Mouse (Mus musculus): ENCODE data around the gene Kpna4. TPM values are rescaled to one million over a fixed set of nuclear protein-coding genes. Genes with fewer than 3 reads are reported as not detected.
A peak's percentile ranks its signal among the peaks of the same experiment; 100 is the strongest.

Gene Kpna4
- polyA plus RNA-seq, 1 experiment from 2014 or later = 43.3 TPM

DNA sequence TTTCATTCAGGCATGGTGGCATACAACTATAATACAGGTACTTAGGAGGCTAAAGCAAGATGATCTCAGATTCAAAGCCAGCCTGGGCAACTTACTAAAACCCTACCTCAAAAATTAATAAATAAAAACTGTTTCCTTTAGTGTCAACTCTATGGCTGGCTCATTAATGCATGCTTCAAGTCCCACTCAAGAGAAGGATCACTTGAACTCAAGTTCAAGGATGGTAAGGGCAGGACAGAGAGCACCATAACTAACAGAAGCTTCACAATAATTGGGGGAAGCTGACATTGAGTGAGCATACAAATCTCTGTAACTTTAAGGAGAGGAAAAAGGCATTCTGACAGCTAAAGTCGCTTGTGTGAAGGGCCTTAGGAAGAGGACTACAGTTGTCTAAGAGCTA, 13.0 kb downstream of the Kpna4 start:
- no peak for ATAC-seq (ENCODE audit: insufficient read depth)
- Histone ChIP-seq H3K4me1 (ENCODE audit: insufficient read depth) (no peaks in the 10 kb centered on the region; the same call in 1 of the 2 replicates), H3K9ac (no peak overlapping the region), H3K4me2 (no peak overlapping the region), H3K27me3 (ENCODE audit: insufficient read depth, low read length) (no peaks in the 10 kb centered on the region), H3K4me3 (ENCODE audit: low read depth, low read length) (no peak overlapping the region), H3K27ac (ENCODE audit: low read depth) (no peak overlapping the region), H3K9me3 (ENCODE audit: low read depth, low read length) (no peaks in the 10 kb centered on the region), H3K36me3 (ENCODE audit: insufficient read depth) (no peaks in the 10 kb centered on the region)
- TF ChIP-seq CTCF (IDR thresholded peaks at IDR 0.05; ENCODE audit: low read depth) = no peak
- 66% methylated on average over 1 of the region's 1 CpGs for WGBS
- DNase-seq = no peak

DNA sequence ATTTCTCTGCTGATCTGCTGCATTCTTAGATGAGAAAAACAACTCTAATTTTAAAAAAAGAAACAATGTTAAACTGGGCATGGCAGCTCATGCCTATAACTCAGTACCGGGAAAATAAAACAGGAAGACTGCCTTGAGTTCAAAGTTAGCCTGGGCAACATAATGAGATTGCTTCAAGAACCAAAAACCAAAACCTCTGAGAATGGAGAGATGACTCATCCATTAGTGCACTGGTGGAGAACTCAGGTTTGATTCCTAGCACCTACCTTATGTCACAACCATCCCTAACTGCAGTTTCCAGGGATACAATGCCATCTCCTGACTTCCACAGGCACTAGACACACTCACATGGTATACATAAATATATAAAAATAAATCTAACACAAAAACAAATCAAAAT, 17.8 kb downstream of the Kpna4 start:
- no peak for ATAC-seq (ENCODE audit: insufficient read depth)
- no peak for TF ChIP-seq CTCF (IDR thresholded peaks at IDR 0.05; ENCODE audit: low read depth)
- no peaks in the 10 kb centered on the region for H3K4me1 ChIP-seq (ENCODE audit: insufficient read depth)
- H3K27me3 ChIP-seq (ENCODE audit: insufficient read depth, low read length) = no peaks in the 10 kb centered on the region
- H3K9me3 ChIP-seq (ENCODE audit: low read depth, low read length) = no peaks in the 10 kb centered on the region
- no peak for DNase-seq
- H3K9ac ChIP-seq = no peak overlapping the region
- no peak overlapping the region for H3K4me3 ChIP-seq (ENCODE audit: low read depth, low read length)
- H3K4me2 ChIP-seq = no peak overlapping the region
- H3K27ac ChIP-seq (ENCODE audit: low read depth) = no peak overlapping the region
- no peaks in the 10 kb centered on the region for H3K36me3 ChIP-seq (ENCODE audit: insufficient read depth)
- 93% methylated on average over 1 of the region's 1 CpGs for WGBS

DNA sequence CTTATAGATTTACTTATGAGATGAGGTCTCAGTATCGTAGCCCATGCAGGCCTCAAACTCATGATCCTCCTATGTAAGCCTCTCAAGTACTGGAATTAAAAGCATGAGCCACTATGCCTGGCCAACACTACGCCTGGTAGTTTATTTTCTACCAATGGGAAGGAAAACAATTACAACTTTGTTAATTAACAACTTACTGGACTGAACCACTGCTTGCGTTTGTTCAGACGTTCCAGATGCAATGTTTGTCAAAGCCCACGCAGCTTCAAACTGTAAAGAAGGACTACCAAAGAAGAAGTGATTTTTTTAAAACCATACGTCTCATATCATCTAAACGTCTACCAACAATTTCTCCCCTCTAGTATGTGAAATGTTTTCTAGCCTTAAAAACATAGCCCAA, 32.5 kb downstream of the Kpna4 start:
- no peak overlapping the region for H3K27ac ChIP-seq (ENCODE audit: low read depth)
- TF ChIP-seq CTCF (IDR thresholded peaks at IDR 0.05; ENCODE audit: low read depth) = no peak
- no peak for ATAC-seq (ENCODE audit: insufficient read depth)
- no peak overlapping the region for H3K9ac ChIP-seq
- WGBS = 91% methylated on average over 7 of the region's 7 CpGs
- no peaks in the 10 kb centered on the region for H3K27me3 ChIP-seq (ENCODE audit: insufficient read depth, low read length)
- no peak overlapping the region for H3K4me3 ChIP-seq (ENCODE audit: low read depth, low read length)
- H3K9me3 ChIP-seq (ENCODE audit: low read depth, low read length) = no peaks in the 10 kb centered on the region
- H3K36me3 ChIP-seq (ENCODE audit: insufficient read depth) = peaks cover 50% of the 10 kb centered on the region
- DNase-seq = no peak
- no peak overlapping the region for H3K4me2 ChIP-seq
- H3K4me1 ChIP-seq (ENCODE audit: insufficient read depth) = no peaks in the 10 kb centered on the region

DNA sequence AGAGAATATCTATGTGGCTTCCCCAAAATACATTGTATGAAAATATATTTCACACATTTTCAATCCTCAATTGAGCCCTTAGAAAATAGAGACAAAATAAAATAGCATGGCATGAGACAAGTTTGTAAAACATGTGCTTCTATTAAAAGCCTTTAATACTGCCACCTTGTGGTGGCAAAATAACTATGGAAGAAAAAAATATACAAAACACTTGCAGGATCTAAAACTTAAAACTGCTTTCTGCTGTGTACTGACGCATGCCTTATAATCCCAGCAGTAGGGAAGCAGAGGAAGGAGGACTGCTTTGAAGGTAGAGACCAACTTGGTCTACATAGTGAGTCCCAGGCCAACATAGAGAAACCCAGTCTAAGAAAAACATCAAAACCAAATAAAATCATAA, 62.9 kb downstream of the Kpna4 start:
- whole genome bisulfite sequencing = 33% methylated on average over 1 of the region's 1 CpGs
- H3K9ac ChIP-seq = no peak overlapping the region
- no peak overlapping the region for H3K27ac ChIP-seq (ENCODE audit: low read depth)
- H3K4me3 ChIP-seq (ENCODE audit: low read depth, low read length) = no peak overlapping the region
- no peak for ATAC-seq (ENCODE audit: insufficient read depth)
- peak; percentile 52 for TF ChIP-seq CTCF (IDR thresholded peaks at IDR 0.05; ENCODE audit: low read depth)
- peak; percentile 83 for DNase-seq
- no peaks in the 10 kb centered on the region for H3K4me1 ChIP-seq (ENCODE audit: insufficient read depth)
- no peaks in the 10 kb centered on the region for H3K27me3 ChIP-seq (ENCODE audit: insufficient read depth, low read length)
- no peak overlapping the region for H3K4me2 ChIP-seq
- peaks cover 4% of the 10 kb centered on the region; the same call in 1 of the 2 replicates for H3K36me3 ChIP-seq (ENCODE audit: insufficient read depth)
- H3K9me3 ChIP-seq (ENCODE audit: low read depth, low read length) = no peaks in the 10 kb centered on the region

DNA sequence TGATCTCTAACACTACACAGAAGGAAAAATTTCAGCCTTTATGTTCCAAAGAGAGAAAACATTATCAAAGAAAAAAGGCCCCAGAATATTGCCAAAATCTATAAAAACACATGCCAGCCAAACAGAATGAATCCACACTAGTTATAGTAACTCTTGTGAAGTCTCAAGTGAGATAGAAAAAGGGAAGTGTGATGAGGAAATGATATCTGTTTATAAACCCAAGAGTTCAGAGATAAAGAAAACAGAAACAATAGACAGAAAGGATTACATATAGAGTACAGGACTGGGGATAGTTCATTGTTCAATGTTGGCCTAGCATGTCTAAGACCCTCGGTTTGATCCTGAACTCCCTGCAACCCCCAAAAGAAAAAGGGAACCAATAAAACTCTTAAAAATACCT, 64.1 kb downstream of the Kpna4 start:
- Histone ChIP-seq H3K36me3 (ENCODE audit: insufficient read depth) (no peaks in the 10 kb centered on the region), H3K27ac (ENCODE audit: low read depth) (no peak overlapping the region), H3K27me3 (ENCODE audit: insufficient read depth, low read length) (no peaks in the 10 kb centered on the region), H3K9ac (no peak overlapping the region), H3K9me3 (ENCODE audit: low read depth, low read length) (no peaks in the 10 kb centered on the region), H3K4me2 (no peak overlapping the region), H3K4me1 (ENCODE audit: insufficient read depth) (no peaks in the 10 kb centered on the region), H3K4me3 (ENCODE audit: low read depth, low read length) (no peak overlapping the region)
- ATAC-seq (ENCODE audit: insufficient read depth) (no peak), DNase-seq (no peak)
- TF ChIP-seq CTCF (IDR thresholded peaks at IDR 0.05; ENCODE audit: low read depth) = no peak
- WGBS = 91% methylated on average over 1 of the region's 1 CpGs

DNA sequence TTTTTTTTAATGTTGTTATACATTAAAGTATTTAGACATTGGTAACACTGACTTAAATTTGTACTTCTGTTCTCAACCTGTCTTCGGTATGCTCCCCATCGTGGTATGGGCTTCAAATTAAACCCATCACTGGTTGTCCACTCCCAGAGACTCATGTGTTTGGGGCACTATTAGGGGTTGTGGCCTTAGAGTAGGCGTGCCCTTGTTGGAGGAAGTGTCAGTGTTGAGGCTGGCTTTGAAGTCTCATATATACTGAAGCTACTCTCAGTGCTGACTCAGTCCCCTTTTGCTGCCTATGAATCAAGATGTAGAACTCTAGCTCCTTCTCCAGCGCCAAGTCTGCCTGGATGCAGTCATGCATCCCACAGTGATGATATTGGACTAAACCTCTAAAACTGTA, 66.2 kb downstream of the Kpna4 start:
- no peak for DNase-seq
- Histone ChIP-seq H3K27me3 (ENCODE audit: insufficient read depth, low read length) (no peaks in the 10 kb centered on the region), H3K4me3 (ENCODE audit: low read depth, low read length) (no peak overlapping the region), H3K9ac (no peak overlapping the region), H3K9me3 (ENCODE audit: low read depth, low read length) (no peaks in the 10 kb centered on the region), H3K36me3 (ENCODE audit: insufficient read depth) (no peaks in the 10 kb centered on the region), H3K4me1 (ENCODE audit: insufficient read depth) (no peaks in the 10 kb centered on the region), H3K27ac (ENCODE audit: low read depth) (no peak overlapping the region), H3K4me2 (no peak overlapping the region)
- WGBS = 90% methylated on average over 4 of the region's 4 CpGs
- no peak for TF ChIP-seq CTCF (IDR thresholded peaks at IDR 0.05; ENCODE audit: low read depth)
- no peak for ATAC-seq (ENCODE audit: insufficient read depth)

DNA sequence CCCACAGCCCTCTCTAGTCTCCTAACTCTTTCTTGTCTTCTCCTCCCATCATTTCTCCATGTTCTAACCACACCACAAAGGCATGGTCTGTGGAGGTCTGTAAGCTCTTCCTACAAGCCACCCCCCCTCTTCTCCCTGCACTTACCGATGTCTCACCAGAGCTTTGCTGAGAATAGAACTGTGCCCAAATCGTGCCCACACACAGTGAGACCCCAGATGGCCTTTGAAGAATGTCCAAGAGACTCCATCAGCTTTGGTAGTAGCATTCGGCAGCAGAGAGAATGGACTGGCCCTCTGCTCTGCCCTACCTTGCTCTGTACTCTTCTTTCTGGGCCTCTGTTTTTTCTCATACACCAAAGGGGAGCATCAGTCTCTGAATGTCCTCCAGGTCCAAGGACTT, 71.0 kb downstream of the Kpna4 start:
- WGBS = 80% methylated on average over 3 of the region's 3 CpGs
- Histone ChIP-seq H3K9me3 (ENCODE audit: low read depth, low read length) (no peaks in the 10 kb centered on the region), H3K36me3 (ENCODE audit: insufficient read depth) (no peaks in the 10 kb centered on the region), H3K4me2 (no peak overlapping the region), H3K9ac (no peak overlapping the region), H3K27me3 (ENCODE audit: insufficient read depth, low read length) (no peaks in the 10 kb centered on the region), H3K4me3 (ENCODE audit: low read depth, low read length) (no peak overlapping the region), H3K27ac (ENCODE audit: low read depth) (no peak overlapping the region), H3K4me1 (ENCODE audit: insufficient read depth) (no peaks in the 10 kb centered on the region)
- no peak for TF ChIP-seq CTCF (IDR thresholded peaks at IDR 0.05; ENCODE audit: low read depth)
- DNase-seq = no peak
- no peak for ATAC-seq (ENCODE audit: insufficient read depth)
